Mouse (Mus musculus): Measurements from ENCODE around the gene Ssbp4. TPM values are rescaled to one million over a fixed set of nuclear protein-coding genes. Genes with fewer than 3 reads are reported as not detected.

Ssbp4 gene
- polyA plus RNA-seq, 1 experiment: 228 TPM

GRCm38 (mm10) chr8:70563763-70564387, 44.8 kb downstream of the Ssbp4 start:
- DNase-seq: no peak
- 85% methylated on average over 6 of the region's 6 CpGs for WGBS
- H3K4me3 ChIP-seq (replicated peaks; ENCODE audit: extremely low read depth, low read depth, low read length): no peak overlapping the region
- TF ChIP-seq CTCF (IDR thresholded peaks at IDR 0.05; ENCODE audit: insufficient read depth, low read length): no peak
- no peak for TF ChIP-seq POLR2A (IDR thresholded peaks at IDR 0.05; ENCODE audit: borderline replicate concordance, extremely low read depth, low read depth, low read length)
- H3K4me1 ChIP-seq (ENCODE audit: control insufficient read depth, insufficient read depth, low read length): peaks cover 46% of the 10 kb centered on the region

- 69% methylated on average over 3 of the region's 3 CpGs for WGBS
- no peak for TF ChIP-seq CTCF (IDR thresholded peaks at IDR 0.05; ENCODE audit: insufficient read depth, low read length)
- TF ChIP-seq POLR2A (IDR thresholded peaks at IDR 0.05; ENCODE audit: borderline replicate concordance, extremely low read depth, low read depth, low read length): no peak
- Histone ChIP-seq H3K4me1 (ENCODE audit: control insufficient read depth, insufficient read depth, low read length) (peaks cover 54% of the 10 kb centered on the region), H3K4me3 (replicated peaks; ENCODE audit: extremely low read depth, low read depth, low read length) (no peak overlapping the region)
- peak; percentile 70 for DNase-seq
Observed at GRCm38 (mm10) chr8:70562802-70563201, 45.9 kb downstream of the Ssbp4 start.

GRCm38 (mm10) chr8:70561809-70562535, 46.7 kb downstream of the Ssbp4 start:
- peaks cover 54% of the 10 kb centered on the region for H3K4me1 ChIP-seq (ENCODE audit: control insufficient read depth, insufficient read depth, low read length)

GRCm38 (mm10) chr8:70561357-70561756, 47.3 kb downstream of the Ssbp4 start:
- Histone ChIP-seq H3K4me3 (replicated peaks; ENCODE audit: extremely low read depth, low read depth, low read length) (no peak overlapping the region), H3K4me1 (ENCODE audit: control insufficient read depth, insufficient read depth, low read length) (peaks cover 54% of the 10 kb centered on the region)
- WGBS: 32% methylated on average over 4 of the region's 4 CpGs
- no peak for TF ChIP-seq CTCF (IDR thresholded peaks at IDR 0.05; ENCODE audit: insufficient read depth, low read length)
- no peak for TF ChIP-seq POLR2A (IDR thresholded peaks at IDR 0.05; ENCODE audit: borderline replicate concordance, extremely low read depth, low read depth, low read length)
- DNase-seq: no peak

More at GRCm38 (mm10) chr8:70561809-70562535, 46.7 kb downstream of the Ssbp4 start:
- peak; percentile 57 for DNase-seq
- WGBS: 41% methylated on average over 7 of the region's 7 CpGs
- no peak overlapping the region for H3K4me3 ChIP-seq (replicated peaks; ENCODE audit: extremely low read depth, low read depth, low read length)
- no peak for TF ChIP-seq CTCF (IDR thresholded peaks at IDR 0.05; ENCODE audit: insufficient read depth, low read length)
- TF ChIP-seq POLR2A (IDR thresholded peaks at IDR 0.05; ENCODE audit: borderline replicate concordance, extremely low read depth, low read depth, low read length): no peak

DNA sequence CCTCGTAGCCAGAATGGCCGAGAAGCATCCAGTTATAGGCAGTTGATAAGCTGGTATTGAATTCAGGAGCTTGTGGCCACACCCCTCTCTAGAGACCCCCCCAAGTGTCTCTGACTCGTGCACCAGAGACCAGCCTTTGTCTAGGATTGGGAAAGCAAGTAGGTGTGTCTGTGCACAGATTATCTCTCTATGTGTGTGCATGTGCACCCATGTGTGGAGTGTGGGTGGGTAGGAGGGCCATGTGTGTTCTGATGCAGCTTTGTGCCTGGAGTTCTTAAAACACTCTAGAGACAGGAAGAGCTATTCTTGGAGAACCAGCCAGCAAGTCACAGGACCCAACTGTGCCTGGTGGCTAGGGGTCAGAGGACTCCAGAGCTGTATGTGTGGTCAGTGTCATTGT, 48.1 kb downstream of the Ssbp4 start:
- DNase-seq: no peak
- WGBS: 61% methylated on average over 3 of the region's 3 CpGs
- peaks cover 52% of the 10 kb centered on the region for H3K4me1 ChIP-seq (ENCODE audit: control insufficient read depth, insufficient read depth, low read length)
- H3K4me3 ChIP-seq (replicated peaks; ENCODE audit: extremely low read depth, low read depth, low read length): no peak overlapping the region
- TF ChIP-seq CTCF (IDR thresholded peaks at IDR 0.05; ENCODE audit: insufficient read depth, low read length) (no peak), POLR2A (IDR thresholded peaks at IDR 0.05; ENCODE audit: borderline replicate concordance, extremely low read depth, low read depth, low read length) (no peak)

DNA sequence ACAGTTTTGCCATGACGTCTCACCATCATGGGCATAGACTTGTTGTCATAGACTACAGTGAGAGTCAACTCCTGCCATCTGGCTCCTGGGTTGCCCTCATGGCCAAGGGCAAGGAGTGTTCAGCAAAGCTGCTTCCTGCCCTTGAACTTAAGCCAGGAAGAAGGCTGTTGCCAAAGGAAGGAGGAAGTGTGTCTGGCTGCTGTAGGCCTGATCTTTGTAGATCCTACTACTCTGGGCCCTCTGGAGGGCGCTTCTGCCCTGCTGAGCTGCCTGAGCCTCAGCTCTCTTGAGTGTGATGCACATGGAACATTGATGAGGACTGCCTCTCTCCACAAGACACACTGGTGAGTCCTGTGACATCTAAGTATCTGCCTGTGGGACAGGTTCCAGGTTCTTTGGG, 48.6 kb downstream of the Ssbp4 start:
- 19% methylated on average over 2 of the region's 2 CpGs for WGBS
- Histone ChIP-seq H3K4me1 (ENCODE audit: control insufficient read depth, insufficient read depth, low read length) (peaks cover 47% of the 10 kb centered on the region), H3K4me3 (replicated peaks; ENCODE audit: extremely low read depth, low read depth, low read length) (no peak overlapping the region)
- TF ChIP-seq CTCF (IDR thresholded peaks at IDR 0.05; ENCODE audit: insufficient read depth, low read length): peak; percentile 61
- no peak for TF ChIP-seq POLR2A (IDR thresholded peaks at IDR 0.05; ENCODE audit: borderline replicate concordance, extremely low read depth, low read depth, low read length)
- DNase-seq: no peak

DNA sequence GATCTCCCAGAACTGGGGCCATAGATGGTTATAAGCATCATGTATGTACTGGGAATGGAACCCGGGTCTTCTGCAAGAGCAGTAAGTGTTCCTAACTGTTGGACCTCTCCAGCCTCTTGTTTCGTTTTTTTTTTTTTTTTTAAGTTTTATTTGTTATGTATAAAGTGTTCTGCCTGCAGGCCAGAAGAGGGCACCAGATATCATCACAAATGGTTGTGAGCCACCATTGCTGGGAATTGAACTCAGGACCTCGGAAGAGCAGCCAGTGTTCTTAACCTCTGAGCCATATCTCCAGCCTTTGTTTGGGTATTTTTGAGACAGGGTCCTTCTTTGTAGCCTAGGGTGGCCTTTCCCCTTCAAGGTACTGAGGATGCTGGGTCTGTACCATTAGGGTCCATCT, 49.7 kb downstream of the Ssbp4 start:
- WGBS: 58% methylated on average over 3 of the region's 3 CpGs
- no peak for DNase-seq
- Histone ChIP-seq H3K4me1 (ENCODE audit: control insufficient read depth, insufficient read depth, low read length) (peaks cover 37% of the 10 kb centered on the region), H3K4me3 (replicated peaks; ENCODE audit: extremely low read depth, low read depth, low read length) (no peak overlapping the region)
- no peak for TF ChIP-seq CTCF (IDR thresholded peaks at IDR 0.05; ENCODE audit: insufficient read depth, low read length)
- TF ChIP-seq POLR2A (IDR thresholded peaks at IDR 0.05; ENCODE audit: borderline replicate concordance, extremely low read depth, low read depth, low read length): no peak

GRCm38 (mm10) chr8:70558334-70558733, 50.3 kb downstream of the Ssbp4 start:
- no peak overlapping the region for H3K4me3 ChIP-seq (replicated peaks; ENCODE audit: extremely low read depth, low read depth, low read length)
- H3K4me1 ChIP-seq (ENCODE audit: control insufficient read depth, insufficient read depth, low read length): peaks cover 43% of the 10 kb centered on the region
- TF ChIP-seq CTCF (IDR thresholded peaks at IDR 0.05; ENCODE audit: insufficient read depth, low read length) (0 out of 2 replicates have a peak, but pooled peaks have one; percentile 2), POLR2A (IDR thresholded peaks at IDR 0.05; ENCODE audit: borderline replicate concordance, extremely low read depth, low read depth, low read length) (no peak)
- no peak for DNase-seq
- 29% methylated on average over 4 of the region's 4 CpGs for WGBS

DNA sequence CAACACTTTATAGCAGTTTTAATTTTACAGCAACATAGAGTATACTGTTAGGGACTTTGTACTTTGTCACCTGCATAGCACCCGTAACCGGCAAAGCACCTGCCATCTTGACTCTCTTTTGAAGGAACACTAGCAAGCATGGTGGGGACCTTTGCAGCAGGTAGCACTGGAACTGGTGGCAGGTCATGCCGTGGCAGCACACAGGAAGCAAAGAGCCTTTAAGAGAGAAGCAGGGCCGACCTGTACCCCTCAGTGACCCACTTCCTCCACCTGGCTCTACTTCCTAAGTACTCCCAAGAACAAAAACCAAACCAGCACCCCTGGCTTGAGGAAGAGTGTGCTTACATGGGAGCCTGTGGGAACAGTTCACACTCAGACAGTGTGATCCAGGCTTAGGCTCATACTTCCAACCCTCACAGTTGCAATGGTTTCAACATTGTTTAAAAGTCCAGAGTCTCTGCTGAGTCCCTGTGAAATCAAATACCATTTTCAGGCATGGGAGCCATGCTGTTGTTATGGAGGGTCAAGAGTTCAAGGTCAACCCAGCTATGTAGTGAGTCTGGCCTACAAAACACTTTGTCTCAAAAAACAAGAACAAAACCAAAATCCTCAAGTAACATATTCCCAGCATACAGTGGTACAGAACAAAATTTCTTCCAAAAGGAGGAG, 53.5 kb downstream of the Ssbp4 start:
- 76% methylated on average over 4 of the region's 4 CpGs for WGBS
- no peak overlapping the region for H3K4me3 ChIP-seq (replicated peaks; ENCODE audit: extremely low read depth, low read depth, low read length)
- no peak for DNase-seq
- H3K4me1 ChIP-seq (ENCODE audit: control insufficient read depth, insufficient read depth, low read length): peaks cover 42% of the 10 kb centered on the region
- no peak for TF ChIP-seq POLR2A (IDR thresholded peaks at IDR 0.05; ENCODE audit: borderline replicate concordance, extremely low read depth, low read depth, low read length)
- TF ChIP-seq CTCF (IDR thresholded peaks at IDR 0.05; ENCODE audit: insufficient read depth, low read length): no peak
